8 mouse cellular contexts compared by ENCODE assay signal in the genomic region with DNA sequence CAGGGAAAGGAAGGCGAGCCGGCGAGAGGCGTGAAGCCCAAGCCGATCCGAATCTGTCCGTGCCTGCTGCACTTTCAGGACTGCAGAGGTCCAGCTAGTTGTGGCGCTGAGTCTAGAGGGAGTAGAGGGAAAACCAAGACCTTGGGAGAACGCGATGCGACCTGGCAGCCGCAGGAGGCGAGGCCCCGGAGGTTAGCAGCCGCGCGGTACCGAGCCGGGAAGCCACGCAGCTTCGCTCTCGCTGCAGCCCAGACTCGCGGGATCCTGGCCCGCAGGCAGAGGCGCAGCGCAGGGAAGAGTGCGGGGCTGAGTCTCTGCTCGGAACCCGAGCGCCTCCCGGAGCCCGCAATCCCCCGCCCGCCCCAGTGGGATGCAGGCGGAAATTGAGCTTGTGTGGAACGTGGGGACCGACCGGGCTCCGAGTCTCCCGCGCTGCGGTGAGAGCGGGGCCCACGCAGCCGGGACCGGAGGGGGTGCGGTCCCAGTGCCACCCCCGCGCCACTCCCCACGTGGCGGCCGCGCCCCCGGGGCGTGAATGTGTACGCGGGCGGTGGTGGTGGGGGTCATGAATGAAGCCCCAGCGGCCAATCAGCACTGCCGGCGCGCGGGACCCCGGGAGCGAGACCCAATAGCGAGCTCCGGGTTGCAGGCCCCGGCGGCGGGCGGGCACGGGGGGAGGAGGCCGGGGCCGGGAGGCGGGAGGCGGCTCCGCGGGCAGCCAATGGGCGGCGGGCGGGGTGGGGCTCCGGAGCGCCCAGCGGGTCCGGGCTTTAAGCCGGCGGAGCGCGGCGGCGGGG. TPM values are rescaled to one million over a fixed set of nuclear protein-coding genes. Genes with fewer than 3 reads are reported as not detected.
DNase-seq lines count a peak whose midpoint lies in the region; ATAC-seq lines count a peak whose summit lies in the region.

No protein-coding gene starts in this region.

- DNase-seq in R1 (ENCODE audit: low read depth, low spot score): peak; percentile 90
- DNase-seq in cerebellum, postnatal 14 days: peak; percentile 59 to 68
- peak; percentile 68 to 76 for DNase-seq in frontal cortex, postnatal 25 days (ENCODE audit: low spot score in 2 of 2)
- DNase-seq in layer of hippocampus, postnatal 14 days (ENCODE audit: low spot score in 2 of 2): peak; percentile 79 to 92
- DNase-seq in ovary, postnatal 36 days (ENCODE audit: low spot score): peak; percentile 84
- DNase-seq in thymus, postnatal 25 days: peak; percentile 80

- H3K4me2 ChIP-seq in hindbrain, embryonic 13.5 days: peak overlapping the region; percentile 85
- H3K4me2 ChIP-seq in lung, embryonic 16.5 days (ENCODE audit: low read depth, low read length): peak overlapping the region; percentile 99

- H3K27ac ChIP-seq in hindbrain, embryonic 13.5 days: peak overlapping the region; percentile 60; the same call in 1 of the 2 replicates
- no peak overlapping the region for H3K27ac ChIP-seq in lung, embryonic 16.5 days (ENCODE audit: low read length)

- under 1% methylated on average over 85 of the region's 92 CpGs for WGBS in hindbrain, embryonic 13.5 days
- under 1% methylated on average over 66 of the region's 92 CpGs for WGBS in lung, embryonic 16.5 days

- H3K9me3 ChIP-seq in hindbrain, embryonic 13.5 days: no peaks in the 10 kb centered on the region
- H3K9me3 ChIP-seq in lung, embryonic 16.5 days (ENCODE audit: control insufficient read depth, low read length): no peaks in the 10 kb centered on the region

- H3K27me3 ChIP-seq in hindbrain, embryonic 13.5 days: peaks cover 90% of the 10 kb centered on the region
- peaks cover 86% of the 10 kb centered on the region for H3K27me3 ChIP-seq in lung, embryonic 16.5 days (ENCODE audit: control insufficient read depth, insufficient read depth, low read depth, low read length)

- H3K4me1 ChIP-seq in hindbrain, embryonic 13.5 days (replicated peaks): peaks cover 66% of the 10 kb centered on the region
- H3K4me1 ChIP-seq in lung, embryonic 16.5 days (replicated peaks; ENCODE audit: control insufficient read depth, insufficient read depth, low read length): peaks cover 21% of the 10 kb centered on the region

- peak; percentile 91 for ATAC-seq in hindbrain, embryonic 13.5 days (ENCODE audit: low FRiP score)
- peak; percentile 94 for ATAC-seq in lung, embryonic 16.5 days (ENCODE audit: low read depth)

- peak overlapping the region; percentile 74 for H3K9ac ChIP-seq in hindbrain, embryonic 13.5 days
- peak overlapping the region; percentile 53 for H3K9ac ChIP-seq in lung, embryonic 16.5 days (ENCODE audit: low read length)

- no peaks in the 10 kb centered on the region for H3K36me3 ChIP-seq in hindbrain, embryonic 13.5 days
- H3K36me3 ChIP-seq in lung, embryonic 16.5 days (ENCODE audit: control insufficient read depth, insufficient read depth, low read length): no peaks in the 10 kb centered on the region

- H3K4me3 ChIP-seq in hindbrain, embryonic 13.5 days: peak overlapping the region; percentile 57
- H3K4me3 ChIP-seq in lung, embryonic 16.5 days (ENCODE audit: low read length): peak overlapping the region; percentile 66

RNA-seq across cellular contexts. Expression of a gene that starts 0.4 kb away (rescaled TPM):
- 9.5 and 11.4 TPM in 2 replicates for polyA plus RNA-seq in hindbrain, embryonic 13.5 days (2015; fragmentation: Nextera tagmentation; extraction: Ambion mirVana)
- total RNA-seq in layer of hippocampus, postnatal 14 days (2021): 10 to 100 TPM; 33.0 to 41.2 TPM
- polyA plus RNA-seq in lung, embryonic 16.5 days (2015; fragmentation: Nextera tagmentation; extraction: Ambion mirVana): 0.06 and 0.13 TPM in 2 replicates

RNA-seq across cellular contexts. Expression of a gene that starts 36.3 kb away (rescaled TPM):
- polyA plus RNA-seq in hindbrain, embryonic 13.5 days (2015; fragmentation: Nextera tagmentation; extraction: Ambion mirVana): 45.1 and 47.9 TPM in 2 replicates
- 10 to 100 TPM; 15.5 to 17.5 TPM for total RNA-seq in layer of hippocampus, postnatal 14 days (2021)
- 52.9 and 59.5 TPM in 2 replicates for polyA plus RNA-seq in lung, embryonic 16.5 days (2015; fragmentation: Nextera tagmentation; extraction: Ambion mirVana)

RNA-seq across cellular contexts. Expression of a gene that starts 43.4 kb away (rescaled TPM):
- polyA plus RNA-seq in hindbrain, embryonic 13.5 days (2015; fragmentation: Nextera tagmentation; extraction: Ambion mirVana): 2.7 and 2.9 TPM in 2 replicates
- total RNA-seq in layer of hippocampus, postnatal 14 days (2021): 1 to 10 TPM; 4.5 to 4.9 TPM
- polyA plus RNA-seq in lung, embryonic 16.5 days (2015; fragmentation: Nextera tagmentation; extraction: Ambion mirVana): 6.6 and 8.0 TPM in 2 replicates

RNA-seq across cellular contexts. Expression of a gene that starts 46.4 kb away (rescaled TPM):
- polyA plus RNA-seq in hindbrain, embryonic 13.5 days (2015; fragmentation: Nextera tagmentation; extraction: Ambion mirVana): 1.00 TPM in 1 of 2 replicates, not detected in the other
- under 1 TPM; 0.45 to 0.92 TPM for total RNA-seq in layer of hippocampus, postnatal 14 days (2021)
- not detected in 2 replicates for polyA plus RNA-seq in lung, embryonic 16.5 days (2015; fragmentation: Nextera tagmentation; extraction: Ambion mirVana)

RNA-seq across cellular contexts. Expression of a gene that starts 57.5 kb away (rescaled TPM):
- polyA plus RNA-seq in hindbrain, embryonic 13.5 days (2015; fragmentation: Nextera tagmentation; extraction: Ambion mirVana): 112 and 119 TPM in 2 replicates
- total RNA-seq in layer of hippocampus, postnatal 14 days (2021): 10 to 100 TPM; 33.2 to 35.7 TPM
- 122 and 134 TPM in 2 replicates for polyA plus RNA-seq in lung, embryonic 16.5 days (2015; fragmentation: Nextera tagmentation; extraction: Ambion mirVana)
